Mouse (Mus musculus): ENCODE measurements at regions not wholly inside any gene's neighbourhood (a gene's known extent, or its start where the extent isn't known, plus 50 kb on each side); places are given as distances from the start of the nearest gene placed in this dataset.

DNA sequence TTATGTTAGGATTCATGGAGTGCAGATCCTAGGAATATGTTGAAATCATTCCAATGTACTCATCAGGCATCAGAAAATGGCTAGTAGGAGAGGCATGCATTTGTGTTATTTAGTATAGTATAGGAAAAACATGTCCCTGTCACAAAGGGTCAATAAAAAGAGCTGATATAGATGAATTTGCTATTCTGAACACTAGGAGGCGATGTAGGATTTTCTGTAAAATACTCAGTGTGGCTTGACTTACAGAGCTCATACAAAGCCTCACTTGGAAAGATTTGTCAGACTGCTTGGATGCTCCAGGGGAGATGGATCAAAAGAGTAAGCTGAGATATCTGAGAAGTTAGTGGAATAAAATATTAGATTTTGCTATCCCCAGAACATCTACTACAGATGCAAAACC is 107.6 kb upstream of the Try4 start:
- TF ChIP-seq POLR2A (IDR thresholded peaks at IDR 0.05; ENCODE audit: control insufficient read depth in 1 of 2, insufficient read depth in 1 of 2, low read depth in 1 of 2, low read length in 2 of 2, poor library complexity in 1 of 2) (no peak), CTCF (IDR thresholded peaks at IDR 0.05 in 2 of 3, conservative IDR thresholded peaks at IDR 0.05 in 1 of 3; ENCODE audit: control insufficient read depth in 1 of 3, insufficient read depth in 1 of 3, low read depth in 2 of 3, low read length in 3 of 3, poor library complexity in 1 of 3, severe bottlenecking in 1 of 3) (peak in 1 of 3 experiments; percentile 22; a peak in 2 of 6 replicates), USF1 (IDR thresholded peaks at IDR 0.05; ENCODE audit: low read depth, low read length) (no peak)
